In genomic region chr1:118627781-118628464, GRCm38 (mm10) we compare ENCODE assay signal across 8 mouse cellular contexts. TPM values are rescaled to one million over a fixed set of nuclear protein-coding genes. Genes with fewer than 3 reads are reported as not detected.
DNase-seq lines count a peak whose midpoint lies in the region; ATAC-seq and TF ChIP-seq lines count a peak whose summit lies in the region.

Gene Tfcp2l1 (plus strand): TSS chr1:118627945.

- TF ChIP-seq CTCF in left cerebral cortex, adult 2 months (IDR thresholded peaks at IDR 0.05) = no peak; the same call in none of the 2 replicates

- peak within 1 kb of the TSS; percentile 31 for H3K9ac ChIP-seq in embryonic facial prominence, embryonic 12.5 days
- peak within 1 kb of the TSS; percentile 11; the same call in 1 of the 2 replicates for H3K9ac ChIP-seq in liver, embryonic 15.5 days
- H3K9ac ChIP-seq in neural tube, embryonic 13.5 days = peak within 1 kb of the TSS; percentile 61
- H3K9ac ChIP-seq in stomach, embryonic 16.5 days (ENCODE audit: low read length) = peak within 1 kb of the TSS; percentile 61

- peaks cover 43% of the 10 kb centered on the region for H3K27me3 ChIP-seq in embryonic facial prominence, embryonic 12.5 days
- H3K27me3 ChIP-seq in liver, embryonic 15.5 days = peaks cover 30% of the 10 kb centered on the region
- H3K27me3 ChIP-seq in neural tube, embryonic 13.5 days = peaks cover 45% of the 10 kb centered on the region
- H3K27me3 ChIP-seq in stomach, embryonic 16.5 days (ENCODE audit: control insufficient read depth, insufficient read depth, low read length) = peaks cover 3% of the 10 kb centered on the region; the same call in 1 of the 2 replicates

- H3K36me3 ChIP-seq in embryonic facial prominence, embryonic 12.5 days = no peaks in the 10 kb centered on the region
- H3K36me3 ChIP-seq in liver, embryonic 15.5 days (replicated peaks) = no peaks in the 10 kb centered on the region
- no peaks in the 10 kb centered on the region for H3K36me3 ChIP-seq in neural tube, embryonic 13.5 days
- no peaks in the 10 kb centered on the region for H3K36me3 ChIP-seq in stomach, embryonic 16.5 days (ENCODE audit: control insufficient read depth, insufficient read depth, low read length)

- intact Hi-C loops in left cerebral cortex, adult 2 months (cut with DNase I) = loop anchor here (5.0 kb wide), 1 partner anchor 129 kb away; no protein-coding TSS in a partner anchor

- ATAC-seq in embryonic facial prominence, embryonic 12.5 days (ENCODE audit: insufficient number of reproducible peaks, insufficient read depth, low FRiP score, low TSS enrichment) = peak; percentile 76
- ATAC-seq in liver, embryonic 15.5 days (ENCODE audit: insufficient read depth) = peak; percentile 82
- peak; percentile 81 for ATAC-seq in neural tube, embryonic 13.5 days (ENCODE audit: low read depth)
- ATAC-seq in stomach, embryonic 16.5 days (ENCODE audit: insufficient read depth, low FRiP score) = peak; percentile 94

- no peak within 1 kb of the TSS for H3K27ac ChIP-seq in left cerebral cortex, adult 2 months
- H3K27ac ChIP-seq in embryonic facial prominence, embryonic 12.5 days = no peak within 1 kb of the TSS
- no peak within 1 kb of the TSS for H3K27ac ChIP-seq in liver, embryonic 15.5 days (replicated peaks)
- no peak within 1 kb of the TSS for H3K27ac ChIP-seq in neural tube, embryonic 13.5 days (replicated peaks)
- peak within 1 kb of the TSS; percentile 36 for H3K27ac ChIP-seq in stomach, embryonic 16.5 days (ENCODE audit: low read length)

- no peaks in the 10 kb centered on the region for H3K9me3 ChIP-seq in embryonic facial prominence, embryonic 12.5 days
- H3K9me3 ChIP-seq in liver, embryonic 15.5 days (replicated peaks) = no peaks in the 10 kb centered on the region
- H3K9me3 ChIP-seq in neural tube, embryonic 13.5 days = no peaks in the 10 kb centered on the region
- no peaks in the 10 kb centered on the region for H3K9me3 ChIP-seq in stomach, embryonic 16.5 days (replicated peaks; ENCODE audit: control insufficient read depth, low read length)

- peaks cover 2% of the 10 kb centered on the region; the same call in 1 of the 2 replicates for H3K4me1 ChIP-seq in embryonic facial prominence, embryonic 12.5 days
- peaks cover 7% of the 10 kb centered on the region for H3K4me1 ChIP-seq in liver, embryonic 15.5 days (replicated peaks)
- H3K4me1 ChIP-seq in neural tube, embryonic 13.5 days (replicated peaks) = peaks cover 11% of the 10 kb centered on the region
- H3K4me1 ChIP-seq in stomach, embryonic 16.5 days (ENCODE audit: control insufficient read depth, insufficient read depth, low read length) = peaks cover 3% of the 10 kb centered on the region; the same call in 1 of the 2 replicates

- H3K4me3 ChIP-seq in left cerebral cortex, adult 2 months = peak within 1 kb of the TSS; percentile 52
- peak within 1 kb of the TSS; percentile 46 for H3K4me3 ChIP-seq in embryonic facial prominence, embryonic 12.5 days
- H3K4me3 ChIP-seq in liver, embryonic 15.5 days (replicated peaks) = peak within 1 kb of the TSS; percentile 56
- peak within 1 kb of the TSS; percentile 46 for H3K4me3 ChIP-seq in neural tube, embryonic 13.5 days
- H3K4me3 ChIP-seq in stomach, embryonic 16.5 days (replicated peaks; ENCODE audit: low read length) = peak within 1 kb of the TSS; percentile 59

- peak; percentile 37 to 60 for DNase-seq in left cerebral cortex, adult 2 months (ENCODE audit: extremely low spot score in 1 of 2, low spot score in 2 of 2)
- no peak for DNase-seq in left cerebral cortex, adult 8-10 months (ENCODE audit: low spot score in 2 of 2)
- peak; percentile 76 to 81 for DNase-seq in heart, adult 18-20 months
- DNase-seq in kidney, adult 18-20 months = peak; percentile 96

- H3K4me2 ChIP-seq in embryonic facial prominence, embryonic 12.5 days (replicated peaks) = peak within 1 kb of the TSS; percentile 87
- peak within 1 kb of the TSS; percentile 65 for H3K4me2 ChIP-seq in liver, embryonic 15.5 days
- peak within 1 kb of the TSS; percentile 93 for H3K4me2 ChIP-seq in neural tube, embryonic 13.5 days
- H3K4me2 ChIP-seq in stomach, embryonic 16.5 days (ENCODE audit: low read depth, low read length) = peak within 1 kb of the TSS; percentile 78

- WGBS in embryonic facial prominence, embryonic 12.5 days = 1% methylated on average over 48 of the region's 48 CpGs
- under 1% methylated on average over 48 of the region's 48 CpGs for WGBS in liver, embryonic 15.5 days (ENCODE audit: insufficient replicate concordance)
- WGBS in neural tube, embryonic 13.5 days = under 1% methylated on average over 48 of the region's 48 CpGs
- under 1% methylated on average over 48 of the region's 48 CpGs for WGBS in stomach, embryonic 16.5 days

RNA-seq across cellular contexts. Expression of gene Tfcp2l1, which starts in this region (rescaled TPM):
- total RNA-seq in left cerebral cortex, adult 2 months (2021) = 1 to 10 TPM; 2.4 to 2.9 TPM
- 1 to 10 TPM; 3.2 to 3.8 (median 3.5) TPM for total RNA-seq in left cerebral cortex, adult 8-10 months (2022)
- 0.17 and 0.25 TPM in 2 replicates for polyA plus RNA-seq in embryonic facial prominence, embryonic 12.5 days (2016; fragmentation: Nextera tagmentation; extraction: Ambion mirVana)
- under 1 TPM; 0.37 to 0.85 TPM for total RNA-seq in heart, adult 18-20 months (2021)
- polyA plus RNA-seq in liver, embryonic 15.5 days (2015; fragmentation: Nextera tagmentation; extraction: Ambion mirVana) = 0.89 TPM in 2 replicates
- 0.18 and 0.28 TPM in 2 replicates for polyA plus RNA-seq in neural tube, embryonic 13.5 days (2015; fragmentation: Nextera tagmentation; extraction: Ambion mirVana)
- 2.2 and 2.8 TPM in 2 replicates for polyA plus RNA-seq in stomach, embryonic 16.5 days (2015; fragmentation: Nextera tagmentation; extraction: Ambion mirVana)

Comparison
In these comparisons a context has a peak if more than half of its experiments do, and no peak if none do; other contexts are left out.
1. DNase-seq: peak in left cerebral cortex, adult 2 months (2 of 2) and kidney, adult 18-20 months (single experiment); none in left cerebral cortex, adult 8-10 months (0 of 2).
2. Peak in ATAC-seq, H3K4me3 ChIP-seq, H3K9ac ChIP-seq and H3K4me2 ChIP-seq in embryonic facial prominence, embryonic 12.5 days; RNA of the gene not detected or under 1 TPM.
3. Peak in DNase-seq in heart, adult 18-20 months; RNA of the gene not detected or under 1 TPM.
4. Peak in ATAC-seq, H3K4me3 ChIP-seq, H3K9ac ChIP-seq and H3K4me2 ChIP-seq in liver, embryonic 15.5 days; RNA of the gene not detected or under 1 TPM.
5. Peak in ATAC-seq, H3K4me3 ChIP-seq, H3K9ac ChIP-seq and H3K4me2 ChIP-seq in neural tube, embryonic 13.5 days; RNA of the gene not detected or under 1 TPM.
6. H3K9ac ChIP-seq: peak in every context shown above with its lines; median percentile 61 in neural tube, embryonic 13.5 days; 61 in stomach, embryonic 16.5 days; 31 in embryonic facial prominence, embryonic 12.5 days; 11 in liver, embryonic 15.5 days.
7. Peak in every context shown above with its lines, with median percentiles within 50 percentile points of each other: H3K4me3 ChIP-seq, ATAC-seq and H3K4me2 ChIP-seq.